Mouse (Mus musculus): Measurements from ENCODE around the gene P4ha1.

DNA sequence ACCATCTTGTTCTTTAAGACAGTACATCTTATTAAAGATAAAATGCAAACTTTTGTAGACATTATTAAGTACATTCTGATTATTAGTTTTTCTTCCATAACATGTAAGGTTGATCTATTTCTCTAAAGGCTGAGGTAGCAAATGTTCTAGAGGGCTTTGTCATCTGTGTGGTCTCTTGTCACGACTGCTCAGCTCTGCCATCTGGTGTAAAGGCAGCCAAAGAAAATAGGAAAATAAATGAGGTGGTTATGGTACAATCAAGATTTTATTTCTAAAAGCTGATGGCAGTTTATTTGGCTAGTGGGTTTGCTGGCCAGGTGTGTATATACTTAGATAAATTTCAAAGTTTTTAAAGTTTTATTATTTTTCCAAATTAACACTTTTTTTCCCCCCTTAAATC is 30.0 kb downstream of the P4ha1 start:
- TF ChIP-seq POLR2A (IDR thresholded peaks at IDR 0.05; ENCODE audit: borderline replicate concordance, insufficient read depth, low read length) (no peak), CTCF (IDR thresholded peaks at IDR 0.05; ENCODE audit: borderline replicate concordance, insufficient read depth, low read depth, low read length) (0 out of 2 replicates have a peak, but pooled peaks have one; percentile 10)
